Comparison of ENCODE assay signal across 14 mouse cellular contexts in the genomic region with DNA sequence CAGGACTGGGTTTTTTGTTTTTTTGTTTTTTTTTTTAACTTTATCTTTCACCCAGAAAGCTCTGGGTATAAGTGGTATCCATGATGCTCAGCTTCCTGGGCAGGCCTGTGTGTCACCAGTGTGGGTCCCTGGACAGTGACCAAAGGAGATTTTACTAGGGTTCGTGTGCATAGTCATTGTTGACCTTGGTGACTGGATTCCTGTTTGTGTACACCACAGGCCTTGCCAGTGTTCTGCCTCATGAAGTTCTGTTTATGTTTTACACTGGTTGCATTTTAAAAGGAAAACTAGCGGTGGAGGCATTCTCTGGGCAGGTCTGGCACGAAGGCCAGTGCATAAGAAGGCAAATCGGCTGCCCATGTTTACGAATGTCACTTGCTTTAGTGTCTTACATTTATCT.
DNase-seq lines count a peak whose midpoint lies in the region; ATAC-seq and TF ChIP-seq lines count a peak whose summit lies in the region.
"Had no signal": no experiment of that assay in that cellular context is flagged by ENCODE, and none has a peak within 500 bp of the region (broad histone marks: within the 10 kb centered on the region; RNA-seq: fewer than 3 reads in every experiment).

No protein-coding gene starts in this region.

- peaks cover 25% of the 10 kb centered on the region for H3K4me1 ChIP-seq in brown adipose tissue, adult 24 weeks (ENCODE audit: control insufficient read depth, insufficient read depth, insufficient read length, low read length)
- peaks cover 23% of the 10 kb centered on the region for H3K4me1 ChIP-seq in kidney, adult 2 months (ENCODE audit: control insufficient read depth, insufficient read depth, low read length)
- no peaks in the 10 kb centered on the region for H3K4me1 ChIP-seq in forebrain, postnatal 0 days (ENCODE audit: insufficient read depth)
- peaks cover 15% of the 10 kb centered on the region for H3K4me1 ChIP-seq in forebrain, embryonic 16.5 days (replicated peaks; ENCODE audit: control insufficient read depth, insufficient read depth, low read length)

- no peaks in the 10 kb centered on the region for H3K36me3 ChIP-seq in kidney, adult 2 months (ENCODE audit: control insufficient read depth, insufficient read depth, low read length)
- H3K36me3 ChIP-seq in forebrain, postnatal 0 days (ENCODE audit: insufficient read depth): no peaks in the 10 kb centered on the region
- H3K36me3 ChIP-seq in forebrain, embryonic 16.5 days (ENCODE audit: control insufficient read depth, insufficient read depth): no peaks in the 10 kb centered on the region
- H3K36me3 ChIP-seq: embryonic facial prominence, embryonic 13.5 days; midbrain, embryonic 10.5 days had no signal

- TF ChIP-seq CTCF in layer of hippocampus, adult 2 months (conservative IDR thresholded peaks at IDR 0.05): no peak
- TF ChIP-seq CTCF in kidney, adult 2 months (conservative IDR thresholded peaks at IDR 0.05; ENCODE audit: insufficient read depth, insufficient read length, low read depth, low read length): no peak
- TF ChIP-seq CTCF in forebrain, postnatal 0 days (IDR thresholded peaks at IDR 0.05; ENCODE audit: low read depth): no peak

- H3K27me3 ChIP-seq in kidney, adult 2 months (replicated peaks; ENCODE audit: control insufficient read depth, insufficient read depth, low read length): no peaks in the 10 kb centered on the region
- no peaks in the 10 kb centered on the region for H3K27me3 ChIP-seq in forebrain, postnatal 0 days (ENCODE audit: insufficient read depth, low read length)
- H3K27me3 ChIP-seq in forebrain, embryonic 16.5 days (replicated peaks; ENCODE audit: control insufficient read depth, insufficient read depth, low read length): no peaks in the 10 kb centered on the region
- H3K27me3 ChIP-seq: CH12.LX; embryonic facial prominence, embryonic 13.5 days had no signal

- 19% methylated on average over 5 of the region's 5 CpGs for WGBS in kidney, adult 2 months
- WGBS in forebrain, postnatal 0 days: 84% methylated on average over 5 of the region's 5 CpGs
- WGBS in forebrain, embryonic 16.5 days: 80% methylated on average over 5 of the region's 5 CpGs

- TF ChIP-seq POLR2A in kidney, adult 2 months (IDR thresholded peaks at IDR 0.05; ENCODE audit: low read depth, low read length): no peak

- no peak overlapping the region for H3K9ac ChIP-seq in forebrain, postnatal 0 days
- H3K9ac ChIP-seq in forebrain, embryonic 16.5 days (replicated peaks; ENCODE audit: low read depth, low read length): no peak overlapping the region
- H3K9ac ChIP-seq: embryonic facial prominence, embryonic 13.5 days had no signal

- DNase-seq in layer of hippocampus, adult 2 months (ENCODE audit: low spot score in 2 of 2): no peak
- DNase-seq in layer of hippocampus, adult 9-10 months (ENCODE audit: low spot score): no peak
- peak; percentile 87 for DNase-seq in kidney, adult 2 months
- DNase-seq in lung, postnatal 36 days: peak; percentile 63
- DNase-seq in forebrain, postnatal 0 days: no peak
- DNase-seq in urinary bladder, postnatal 10 days (ENCODE audit: low spot score): no peak
- DNase-seq: cerebellum, adult 9-10 months; gastrocnemius, postnatal 10 days; left cerebral cortex, postnatal 4 days had no signal

- H3K9me3 ChIP-seq in forebrain, postnatal 0 days (ENCODE audit: low read length): no peaks in the 10 kb centered on the region
- H3K9me3 ChIP-seq in forebrain, embryonic 16.5 days (ENCODE audit: control insufficient read depth, low read length): no peaks in the 10 kb centered on the region
- H3K9me3 ChIP-seq: embryonic facial prominence, embryonic 13.5 days; midbrain, embryonic 10.5 days had no signal

- no peak for ATAC-seq in forebrain, postnatal 0 days
- no peak for ATAC-seq in forebrain, embryonic 16.5 days

- H3K4me2 ChIP-seq in forebrain, postnatal 0 days (ENCODE audit: low read depth): no peak overlapping the region
- H3K4me2 ChIP-seq in forebrain, embryonic 16.5 days (ENCODE audit: low read length): no peak overlapping the region
- H3K4me2 ChIP-seq: embryonic facial prominence, embryonic 13.5 days had no signal

- H3K27ac ChIP-seq in layer of hippocampus, adult 2 months: peak overlapping the region; percentile 53; the same call in 1 of the 2 replicates
- peak overlapping the region; percentile 49; the same call in 1 of the 2 replicates for H3K27ac ChIP-seq in brown adipose tissue, adult 24 weeks (replicated peaks; ENCODE audit: low read depth, low read length)
- H3K27ac ChIP-seq in kidney, adult 2 months (ENCODE audit: insufficient read depth, low read depth, low read length): peak overlapping the region; percentile 82
- no peak overlapping the region for H3K27ac ChIP-seq in forebrain, postnatal 0 days (ENCODE audit: low read depth, low read length)
- no peak overlapping the region for H3K27ac ChIP-seq in forebrain, embryonic 16.5 days (ENCODE audit: low read length)
- H3K27ac ChIP-seq: embryonic facial prominence, embryonic 13.5 days; midbrain, embryonic 10.5 days had no signal

- no peak overlapping the region for H3K4me3 ChIP-seq in layer of hippocampus, adult 2 months
- no peak overlapping the region for H3K4me3 ChIP-seq in brown adipose tissue, adult 24 weeks (ENCODE audit: insufficient read depth, low read depth, low read length)
- peak overlapping the region; percentile 5 for H3K4me3 ChIP-seq in kidney, adult 2 months (ENCODE audit: insufficient read depth, low read depth, low read length)
- H3K4me3 ChIP-seq in forebrain, postnatal 0 days (ENCODE audit: low read depth, low read length): no peak overlapping the region
- H3K4me3 ChIP-seq in forebrain, embryonic 16.5 days (replicated peaks; ENCODE audit: low read length): no peak overlapping the region
- H3K4me3 ChIP-seq: embryonic facial prominence, embryonic 13.5 days; midbrain, embryonic 10.5 days had no signal

Comparison
In these comparisons a context has a peak if more than half of its experiments do, and no peak if none do; other contexts are left out.
1. DNase-seq: peak in kidney, adult 2 months (single experiment) and lung, postnatal 36 days (single experiment); none in layer of hippocampus, adult 2 months (0 of 2), layer of hippocampus, adult 9-10 months (single experiment), forebrain, postnatal 0 days (single experiment) and urinary bladder, postnatal 10 days (single experiment).
2. H3K27ac ChIP-seq: peak in layer of hippocampus, adult 2 months (single experiment), brown adipose tissue, adult 24 weeks (single experiment) and kidney, adult 2 months (single experiment); none in forebrain, postnatal 0 days (single experiment) and forebrain, embryonic 16.5 days (single experiment).